26 mouse cellular contexts compared by ENCODE assay signal in genomic region chr5:45286454-45286853, GRCm38 (mm10).
"Had no signal": no experiment of that assay in that cellular context is flagged by ENCODE, and none has a peak within 500 bp of the region (broad histone marks: within the 10 kb centered on the region; RNA-seq: fewer than 3 reads in every experiment).

No protein-coding gene starts in this region.

- H3K27ac ChIP-seq: gastrocnemius, adult 2 months; heart, embryonic 13.5 days; heart, embryonic 15.5 days; hindbrain, embryonic 10.5 days; hindbrain, embryonic 12.5 days; hindbrain, embryonic 14.5 days; intestine, embryonic 15.5 days; layer of hippocampus, adult 2 months; left cerebral cortex, adult 2 months; limb, embryonic 10.5 days; limb, embryonic 12.5 days; liver, embryonic 13.5 days had no signal

- DNase-seq: gastrocnemius, adult 2 months; gastrocnemius, postnatal 10 days; gastrocnemius, postnatal 25 days; heart, postnatal 14 days; heart, postnatal 4 days; kidney, adult 8-10 months; kidney, postnatal 10 days; kidney, postnatal 25 days; kidney, postnatal 4 days; liver; liver, embryonic 13.5 days had no signal

- H3K4me1 ChIP-seq: heart, embryonic 15.5 days; intestine, embryonic 15.5 days; liver, embryonic 13.5 days had no signal

- H3K27me3 ChIP-seq: heart, embryonic 13.5 days; heart, embryonic 15.5 days; hindbrain, embryonic 12.5 days; intestine, embryonic 15.5 days; limb, embryonic 12.5 days; liver, embryonic 13.5 days had no signal

- H3K9me3 ChIP-seq: heart, embryonic 13.5 days; heart, embryonic 15.5 days; hindbrain, embryonic 10.5 days; hindbrain, embryonic 12.5 days; intestine, embryonic 15.5 days; limb, embryonic 10.5 days; limb, embryonic 12.5 days; liver, embryonic 13.5 days had no signal

- H3K4me2 ChIP-seq: heart, embryonic 11.5 days; heart, embryonic 13.5 days; heart, embryonic 15.5 days; hindbrain, embryonic 12.5 days; hindbrain, embryonic 14.5 days; intestine, embryonic 15.5 days; limb, embryonic 12.5 days; liver, embryonic 11.5 days; liver, embryonic 13.5 days had no signal

- ATAC-seq: hindbrain, embryonic 16.5 days; inflammation-experienced regulatory T-cells, adult 6 months; intestine, embryonic 15.5 days; intestine, postnatal 0 days had no signal

- H3K36me3 ChIP-seq: heart, embryonic 13.5 days; heart, embryonic 15.5 days; hindbrain, embryonic 10.5 days; hindbrain, embryonic 12.5 days; intestine, embryonic 15.5 days; limb, embryonic 10.5 days; limb, embryonic 12.5 days; liver, embryonic 13.5 days had no signal

- H3K9ac ChIP-seq: heart, embryonic 13.5 days; heart, embryonic 15.5 days; hindbrain, embryonic 12.5 days; hindbrain, embryonic 14.5 days; intestine, embryonic 15.5 days; limb, embryonic 12.5 days; liver, embryonic 13.5 days had no signal

- H3K4me3 ChIP-seq: gastrocnemius, adult 2 months; heart, embryonic 13.5 days; heart, embryonic 15.5 days; hindbrain, embryonic 10.5 days; hindbrain, embryonic 12.5 days; intestine, embryonic 15.5 days; layer of hippocampus, adult 2 months; left cerebral cortex, adult 2 months; limb, embryonic 10.5 days; limb, embryonic 12.5 days; liver, embryonic 13.5 days had no signal
